Mouse (Mus musculus): Measurements from ENCODE around the gene Adra1b. TPM values are rescaled to one million over a fixed set of nuclear protein-coding genes. Genes with fewer than 3 reads are reported as not detected.

Gene Adra1b
- polyA plus RNA-seq, 1 experiment from 2014 or later: 1.9 TPM

- Histone ChIP-seq H3K9ac (no peak overlapping the region), H3K27ac (ENCODE audit: low read depth) (no peak overlapping the region), H3K27me3 (ENCODE audit: insufficient read depth, low read length) (peaks cover 5% of the 10 kb centered on the region; the same call in 1 of the 2 replicates), H3K4me3 (ENCODE audit: low read depth, low read length) (no peak overlapping the region), H3K36me3 (ENCODE audit: insufficient read depth) (no peaks in the 10 kb centered on the region), H3K9me3 (ENCODE audit: low read depth, low read length) (no peaks in the 10 kb centered on the region), H3K4me1 (ENCODE audit: insufficient read depth) (no peaks in the 10 kb centered on the region), H3K4me2 (no peak overlapping the region)
- no peak for DNase-seq
- no peak for TF ChIP-seq CTCF (IDR thresholded peaks at IDR 0.05; ENCODE audit: low read depth)
- 60% methylated on average over 10 of the region's 10 CpGs for WGBS
- ATAC-seq (ENCODE audit: insufficient read depth): no peak
Measured at GRCm38 (mm10) chr11:43841596-43841995, 59.4 kb downstream of the Adra1b start.

DNA sequence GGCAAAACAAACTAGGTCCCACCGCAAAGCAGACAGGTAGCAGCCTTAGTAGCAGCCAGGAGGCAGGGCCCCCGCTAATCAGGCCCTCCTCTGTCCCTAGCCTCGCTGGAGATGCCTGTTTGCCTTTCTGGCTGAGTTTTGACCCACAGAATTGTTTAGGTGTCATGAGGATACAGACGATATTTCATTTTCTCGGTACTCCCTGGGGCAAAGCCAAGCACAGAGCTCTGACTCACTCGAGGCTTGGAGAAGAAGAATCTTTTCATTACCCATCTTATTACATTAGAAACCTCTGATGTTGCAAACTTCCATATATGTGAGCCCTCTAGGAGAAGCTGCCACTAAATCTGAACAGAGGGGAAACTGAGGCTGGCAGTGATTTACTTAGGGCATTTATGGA, 60.5 kb downstream of the Adra1b start:
- no peak for ATAC-seq (ENCODE audit: insufficient read depth)

DNA sequence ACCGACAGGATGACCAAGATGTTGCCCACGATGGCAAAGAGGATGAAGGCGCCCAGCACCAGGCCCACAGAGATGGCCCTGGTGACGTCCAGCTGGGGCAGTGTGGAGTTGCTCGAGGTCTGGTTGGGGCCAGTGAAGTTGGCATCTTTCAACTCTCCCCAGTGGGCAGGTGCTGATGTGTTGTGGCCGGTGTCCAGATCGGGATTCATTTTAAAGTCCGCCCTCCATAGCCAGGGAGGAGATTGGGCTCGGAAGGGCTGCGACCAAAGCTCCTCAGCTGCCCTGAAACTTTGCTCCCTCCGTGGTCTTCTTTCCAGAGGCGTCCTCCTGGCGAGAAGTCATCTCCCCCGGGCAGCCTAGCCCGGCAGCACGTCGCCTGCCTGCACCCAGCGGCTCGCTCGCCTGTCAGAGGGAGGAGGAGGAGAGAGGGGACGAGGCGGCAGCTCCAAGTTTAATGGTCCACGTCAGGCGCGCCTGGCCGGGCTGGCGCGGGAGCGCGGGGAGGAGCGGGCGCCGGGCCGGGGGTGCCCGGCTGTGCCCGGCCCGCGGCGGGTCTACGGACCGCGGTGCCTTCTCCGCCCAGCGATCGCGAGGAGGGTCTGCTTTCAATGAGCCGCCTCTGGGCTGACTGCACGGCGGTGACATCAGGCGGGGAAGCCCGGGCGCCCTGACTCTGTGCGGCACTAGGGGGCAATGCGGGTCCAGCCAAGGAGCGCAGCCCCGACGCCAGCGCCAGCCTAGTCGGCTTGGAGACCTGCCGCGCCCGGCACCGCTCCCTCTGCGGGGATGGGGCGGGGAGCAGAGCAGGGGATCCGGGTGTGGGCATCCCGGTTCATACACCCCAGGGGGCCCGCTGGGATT, 64.9 kb downstream of the Adra1b start:
- Histone ChIP-seq H3K4me2 (peak overlapping the region; percentile 77), H3K27me3 (ENCODE audit: insufficient read depth, low read length) (peaks cover 17% of the 10 kb centered on the region), H3K9me3 (ENCODE audit: low read depth, low read length) (no peaks in the 10 kb centered on the region), H3K4me3 (ENCODE audit: low read depth, low read length) (peak overlapping the region; percentile 50), H3K4me1 (ENCODE audit: insufficient read depth) (peaks cover 8% of the 10 kb centered on the region; the same call in 1 of the 2 replicates), H3K9ac (peak overlapping the region; percentile 62), H3K27ac (ENCODE audit: low read depth) (0 out of 2 replicates have a peak overlapping the region, but pooled peaks have one; percentile 27), H3K36me3 (ENCODE audit: insufficient read depth) (no peaks in the 10 kb centered on the region)
- TF ChIP-seq CTCF (IDR thresholded peaks at IDR 0.05; ENCODE audit: low read depth): peak; percentile 85
- peak; percentile 98 for ATAC-seq (ENCODE audit: insufficient read depth)
- WGBS: 4% methylated on average over 61 of the region's 68 CpGs
- DNase-seq: peak; percentile 92

More for the DNA sequence above, 60.5 kb downstream of the Adra1b start:
- Histone ChIP-seq H3K4me3 (ENCODE audit: low read depth, low read length) (no peak overlapping the region), H3K9me3 (ENCODE audit: low read depth, low read length) (no peaks in the 10 kb centered on the region), H3K27ac (ENCODE audit: low read depth) (no peak overlapping the region), H3K36me3 (ENCODE audit: insufficient read depth) (no peaks in the 10 kb centered on the region), H3K9ac (no peak overlapping the region), H3K4me1 (ENCODE audit: insufficient read depth) (0 out of 2 replicates have a peak, but pooled peaks cover 4% of the 10 kb centered on the region), H3K4me2 (no peak overlapping the region), H3K27me3 (ENCODE audit: insufficient read depth, low read length) (peaks cover 10% of the 10 kb centered on the region)
- no peak for DNase-seq
- WGBS: 51% methylated on average over 6 of the region's 6 CpGs
- TF ChIP-seq CTCF (IDR thresholded peaks at IDR 0.05; ENCODE audit: low read depth): no peak

DNA sequence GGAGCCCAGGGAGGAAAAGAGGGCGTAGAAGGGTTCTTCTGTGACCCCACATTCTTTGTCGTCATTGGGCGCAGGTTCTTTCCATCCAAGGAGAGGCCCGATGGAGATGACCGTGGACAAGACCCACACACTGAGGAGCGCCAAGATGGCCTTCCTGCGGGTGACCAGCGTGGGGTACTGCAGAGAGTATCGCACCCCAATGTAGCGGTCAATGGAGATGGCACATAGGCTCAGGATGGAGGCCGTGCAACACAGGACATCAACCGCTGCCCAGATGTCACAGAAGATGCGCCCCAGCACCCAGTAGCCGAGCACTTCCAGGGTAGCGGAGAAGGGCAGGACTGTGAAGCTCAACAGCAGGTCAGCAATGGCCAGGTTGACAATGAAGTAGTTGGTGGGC, 65.6 kb downstream of the Adra1b start:
- Histone ChIP-seq H3K4me3 (ENCODE audit: low read depth, low read length) (peak overlapping the region; percentile 50), H3K4me2 (peak overlapping the region; percentile 77), H3K4me1 (ENCODE audit: insufficient read depth) (peaks cover 8% of the 10 kb centered on the region; the same call in 1 of the 2 replicates), H3K9ac (no peak overlapping the region), H3K27me3 (ENCODE audit: insufficient read depth, low read length) (peaks cover 17% of the 10 kb centered on the region), H3K9me3 (ENCODE audit: low read depth, low read length) (no peaks in the 10 kb centered on the region), H3K36me3 (ENCODE audit: insufficient read depth) (no peaks in the 10 kb centered on the region), H3K27ac (ENCODE audit: low read depth) (no peak overlapping the region)
- no peak for DNase-seq
- no peak for TF ChIP-seq CTCF (IDR thresholded peaks at IDR 0.05; ENCODE audit: low read depth)
- ATAC-seq (ENCODE audit: insufficient read depth): no peak; the same call in 1 of the 2 replicates
- 91% methylated on average over 15 of the region's 15 CpGs for WGBS

GRCm38 (mm10) chr11:43834531-43834930, 66.5 kb downstream of the Adra1b start:
- Histone ChIP-seq H3K27me3 (ENCODE audit: insufficient read depth, low read length) (peaks cover 17% of the 10 kb centered on the region), H3K9ac (peak overlapping the region; percentile 4; the same call in 1 of the 2 replicates), H3K4me1 (ENCODE audit: insufficient read depth) (peaks cover 8% of the 10 kb centered on the region; the same call in 1 of the 2 replicates), H3K36me3 (ENCODE audit: insufficient read depth) (no peaks in the 10 kb centered on the region), H3K4me2 (peak overlapping the region; percentile 77), H3K27ac (ENCODE audit: low read depth) (no peak overlapping the region), H3K9me3 (ENCODE audit: low read depth, low read length) (no peaks in the 10 kb centered on the region), H3K4me3 (ENCODE audit: low read depth, low read length) (peak overlapping the region; percentile 50)
- 43% methylated on average over 11 of the region's 11 CpGs for WGBS
- no peak for ATAC-seq (ENCODE audit: insufficient read depth)
- TF ChIP-seq CTCF (IDR thresholded peaks at IDR 0.05; ENCODE audit: low read depth): no peak
- peak; percentile 31 for DNase-seq

DNA sequence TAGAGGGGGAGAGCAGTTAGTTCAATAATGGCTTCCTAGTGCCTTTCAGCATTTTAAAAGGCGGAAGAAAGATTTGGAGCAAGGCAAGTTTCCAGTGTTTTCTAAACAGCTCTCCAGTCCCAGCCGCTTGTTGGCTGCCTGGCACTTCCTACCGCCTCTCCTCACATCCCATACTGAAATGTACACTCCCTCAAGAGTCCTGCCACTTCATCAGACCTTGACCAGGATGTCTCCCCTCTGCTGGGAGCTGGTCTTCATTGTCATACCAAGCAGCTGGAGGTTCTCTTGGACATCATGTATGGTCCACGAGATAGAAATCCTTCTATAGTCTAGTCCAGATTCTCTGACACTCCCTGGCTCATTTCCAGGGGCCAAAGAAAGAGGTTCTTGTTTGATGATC, 69.5 kb downstream of the Adra1b start:
- Histone ChIP-seq H3K36me3 (ENCODE audit: insufficient read depth) (no peaks in the 10 kb centered on the region), H3K4me3 (ENCODE audit: low read depth, low read length) (no peak overlapping the region), H3K27me3 (ENCODE audit: insufficient read depth, low read length) (peaks cover 11% of the 10 kb centered on the region), H3K9me3 (ENCODE audit: low read depth, low read length) (no peaks in the 10 kb centered on the region), H3K4me2 (no peak overlapping the region), H3K4me1 (ENCODE audit: insufficient read depth) (peaks cover 8% of the 10 kb centered on the region; the same call in 1 of the 2 replicates), H3K27ac (ENCODE audit: low read depth) (no peak overlapping the region), H3K9ac (no peak overlapping the region)
- no peak for ATAC-seq (ENCODE audit: insufficient read depth)
- peak; percentile 59 for DNase-seq
- no peak for TF ChIP-seq CTCF (IDR thresholded peaks at IDR 0.05; ENCODE audit: low read depth)
- WGBS: 48% methylated on average over 4 of the region's 4 CpGs

- Histone ChIP-seq H3K36me3 (ENCODE audit: insufficient read depth) (no peaks in the 10 kb centered on the region), H3K9me3 (ENCODE audit: low read depth, low read length) (no peaks in the 10 kb centered on the region), H3K4me2 (no peak overlapping the region), H3K4me1 (ENCODE audit: insufficient read depth) (no peaks in the 10 kb centered on the region), H3K27ac (ENCODE audit: low read depth) (no peak overlapping the region), H3K4me3 (ENCODE audit: low read depth, low read length) (no peak overlapping the region), H3K9ac (no peak overlapping the region), H3K27me3 (ENCODE audit: insufficient read depth, low read length) (no peaks in the 10 kb centered on the region)
- 90% methylated on average over 4 of the region's 4 CpGs for WGBS
- DNase-seq: no peak
- ATAC-seq (ENCODE audit: insufficient read depth): no peak
- TF ChIP-seq CTCF (IDR thresholded peaks at IDR 0.05; ENCODE audit: low read depth): no peak
Measured at GRCm38 (mm10) chr11:43826769-43827168, 74.2 kb downstream of the Adra1b start.

Data from lung, embryonic 14.5 days (tissue).